Mouse (Mus musculus): ENCODE measurements around the gene Samd13.

Gene Samd13

GRCm38 (mm10) chr3:146671121-146671520 lies 14.3 kb downstream of the Samd13 start:
- peak; percentile 17 for DNase-seq (ENCODE audit: low spot score)

- no peak for DNase-seq (ENCODE audit: low spot score)
These were observed 23.5 kb downstream of the Samd13 start for GRCm38 (mm10) chr3:146661907-146662306.

GRCm38 (mm10) chr3:146661001-146661400 lies 24.4 kb downstream of the Samd13 start:
- no peak for DNase-seq (ENCODE audit: low spot score)

GRCm38 (mm10) chr3:146659321-146659720 lies 26.1 kb downstream of the Samd13 start:
- DNase-seq (ENCODE audit: low spot score): peak; percentile 10

GRCm38 (mm10) chr3:146658061-146658639 lies 27.2 kb downstream of the Samd13 start:
- no peak for DNase-seq (ENCODE audit: low spot score)

- DNase-seq (ENCODE audit: low spot score): no peak
These were observed 28.0 kb downstream of the Samd13 start for GRCm38 (mm10) chr3:146657433-146657832.

- peak; percentile 26 for DNase-seq (ENCODE audit: low spot score)
These were observed 30.2 kb downstream of the Samd13 start for GRCm38 (mm10) chr3:146655111-146655577.

- DNase-seq (ENCODE audit: low spot score): no peak
These were observed 31.7 kb downstream of the Samd13 start for GRCm38 (mm10) chr3:146653692-146654091.

- DNase-seq (ENCODE audit: low spot score): no peak
These were observed 33.0 kb downstream of the Samd13 start for GRCm38 (mm10) chr3:146652431-146652830.

- DNase-seq (ENCODE audit: low spot score): no peak
These were observed 34.2 kb downstream of the Samd13 start, which contains the start of gene 4930503B20Rik for GRCm38 (mm10) chr3:146651217-146651616. Gene 4930503B20Rik (minus strand): TSS chr3:146651317.

GRCm38 (mm10) chr3:146650716-146651115 lies 34.7 kb downstream of the Samd13 start:
- DNase-seq (ENCODE audit: low spot score): no peak

GRCm38 (mm10) chr3:146649311-146649894 lies 36.0 kb downstream of the Samd13 start:
- no peak for DNase-seq (ENCODE audit: low spot score)

GRCm38 (mm10) chr3:146641818-146642427 lies 43.5 kb downstream of the Samd13 start:
- DNase-seq (ENCODE audit: low spot score): no peak

- no peak for DNase-seq (ENCODE audit: low spot score)
These were observed 52.9 kb downstream of the Samd13 start for GRCm38 (mm10) chr3:146632506-146632905.

- DNase-seq (ENCODE audit: low spot score): no peak
These were observed 57.0 kb downstream of the Samd13 start for GRCm38 (mm10) chr3:146628227-146628982.

GRCm38 (mm10) chr3:146625766-146626165 lies 59.6 kb downstream of the Samd13 start:
- no peak for DNase-seq (ENCODE audit: low spot score)

GRCm38 (mm10) chr3:146621966-146622365 lies 63.4 kb downstream of the Samd13 start:
- DNase-seq (ENCODE audit: low spot score): no peak

- peak; percentile 14 for DNase-seq (ENCODE audit: low spot score)
These were observed 64.7 kb downstream of the Samd13 start for GRCm38 (mm10) chr3:146620555-146621249.

- no peak for DNase-seq (ENCODE audit: low spot score)
These were observed 65.3 kb downstream of the Samd13 start for GRCm38 (mm10) chr3:146620101-146620500.

GRCm38 (mm10) chr3:146618357-146618756 lies 67.0 kb downstream of the Samd13 start:
- DNase-seq (ENCODE audit: low spot score): no peak

- DNase-seq (ENCODE audit: low spot score): no peak
These were observed 67.4 kb downstream of the Samd13 start for GRCm38 (mm10) chr3:146617946-146618345.

All from adipocyte (in vitro differentiated cells).